Mouse (Mus musculus) left cerebral cortex, postnatal 4 days (tissue): ENCODE results near the gene Zc3h13. TPM values are rescaled to one million over a fixed set of nuclear protein-coding genes. Genes with fewer than 3 reads are reported as not detected.

Source experiments
- DNase-seq: peaks from one replicate; pipeline ENCODE4 v3.0.0-alpha.2; 2022
- intact Hi-C: fragments of 180-260 bp; cut with DNase I; formaldehyde crosslinking; loops from one replicate; pipeline ENCODE4 v1.15.1; 2025
- microRNA-seq: library from miRNA; unstranded; fragments of <30 nt; microRNA quantifications from one replicate; pipeline ENCODE4 v1.2.0, GENCODE M21; 2022
- total RNA-seq, 2 experiments: library from RNA; stranded (reverse); gene quantifications; 2 replicates each; pipeline ENCODE4 v1.2.3; 2021

The Zc3h13 gene
- total RNA-seq, 2 experiments from 2014 or later = 57.0 to 66.0 TPM

DNA sequence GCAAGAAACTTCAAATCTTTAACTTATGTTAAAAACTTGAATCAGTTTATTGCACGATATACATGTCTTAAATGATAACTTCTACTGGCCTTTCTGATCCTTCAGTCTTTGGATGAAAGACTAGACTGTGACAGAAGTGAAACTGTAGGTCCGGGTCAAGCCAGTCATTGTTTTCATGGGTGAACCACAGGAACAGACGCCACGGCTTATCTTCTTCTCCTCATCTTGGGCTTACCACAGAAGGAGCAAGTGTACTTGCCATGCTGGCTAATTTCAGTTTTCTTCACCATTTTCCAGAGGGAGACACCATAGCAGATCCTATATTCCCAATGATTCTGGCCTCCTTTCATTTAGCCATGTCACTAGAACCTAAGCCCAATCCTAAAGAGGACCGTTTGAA is 36.1 kb downstream of the Zc3h13 start:
- intact Hi-C loops = loop anchor here (10.0 kb wide), 1 partner anchor 405 kb away; no protein-coding TSS in a partner anchor
- DNase-seq = no peak

DNA sequence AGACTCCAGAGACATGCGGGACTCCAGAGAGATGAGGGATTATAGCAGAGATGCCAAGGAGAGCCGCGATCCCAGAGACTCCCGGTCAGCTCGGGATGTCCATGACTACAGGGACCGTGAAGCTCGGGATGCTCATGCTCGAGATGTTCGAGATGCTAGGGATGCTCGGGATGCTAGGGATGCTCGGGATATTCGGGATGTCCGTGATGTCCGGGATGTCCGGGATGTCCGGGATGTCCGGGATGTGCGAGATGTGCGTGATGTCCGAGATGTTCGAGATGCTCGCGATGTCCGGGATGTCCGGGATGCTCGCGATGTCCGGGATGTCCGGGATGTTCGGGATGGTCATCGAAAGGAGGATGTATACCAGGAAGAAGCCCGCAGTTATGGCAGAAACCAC is 39.2 kb downstream of the Zc3h13 start:
- no peak for DNase-seq
- intact Hi-C loops = loop anchor here (10.0 kb wide), 1 partner anchor 401 kb away; no protein-coding TSS in a partner anchor

DNA sequence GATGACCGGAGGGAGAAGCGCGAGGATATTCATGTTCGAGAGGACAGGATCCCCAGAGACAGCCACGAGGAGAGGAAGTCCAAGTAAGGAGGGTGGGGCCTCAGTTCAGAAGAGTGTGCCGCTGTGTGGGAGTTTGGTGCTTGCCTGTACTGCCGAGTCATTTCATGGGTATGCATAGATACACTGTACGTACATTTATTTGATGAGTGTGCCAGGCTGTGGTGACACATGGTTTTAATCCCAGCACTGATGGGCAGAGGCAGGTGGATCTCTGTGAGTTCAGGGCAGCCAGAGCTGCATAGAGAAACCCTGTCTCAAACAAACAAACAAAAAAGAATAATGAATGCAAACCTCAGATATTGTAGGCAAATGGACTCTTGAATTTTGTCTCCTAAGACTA is 43.9 kb downstream of the Zc3h13 start:
- no peak for DNase-seq
- intact Hi-C loops = loop anchor here (10.0 kb wide), 1 partner anchor 397 kb away; no protein-coding TSS in a partner anchor

DNA sequence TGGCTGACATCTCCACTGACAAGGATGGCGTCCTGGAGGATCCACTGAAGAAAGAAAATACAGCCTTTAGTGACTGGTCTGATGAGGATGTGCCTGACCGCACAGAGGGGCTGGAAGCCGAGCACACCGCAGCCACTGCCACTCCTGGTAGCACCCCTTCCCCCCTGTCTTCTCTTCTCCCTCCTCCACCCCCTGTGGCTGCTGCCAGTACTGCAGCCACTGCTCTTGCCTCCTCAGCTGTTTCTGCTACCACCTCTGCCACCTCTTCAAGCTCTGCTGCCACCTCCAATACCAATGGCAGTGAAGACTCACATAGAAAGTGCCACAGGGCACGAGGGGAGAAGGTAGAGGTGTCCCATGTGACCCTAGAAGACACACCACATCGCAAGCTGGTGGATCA is 46.4 kb downstream of the Zc3h13 start:
- DNase-seq = peak; percentile 29
- intact Hi-C loops = no loop called here

DNA sequence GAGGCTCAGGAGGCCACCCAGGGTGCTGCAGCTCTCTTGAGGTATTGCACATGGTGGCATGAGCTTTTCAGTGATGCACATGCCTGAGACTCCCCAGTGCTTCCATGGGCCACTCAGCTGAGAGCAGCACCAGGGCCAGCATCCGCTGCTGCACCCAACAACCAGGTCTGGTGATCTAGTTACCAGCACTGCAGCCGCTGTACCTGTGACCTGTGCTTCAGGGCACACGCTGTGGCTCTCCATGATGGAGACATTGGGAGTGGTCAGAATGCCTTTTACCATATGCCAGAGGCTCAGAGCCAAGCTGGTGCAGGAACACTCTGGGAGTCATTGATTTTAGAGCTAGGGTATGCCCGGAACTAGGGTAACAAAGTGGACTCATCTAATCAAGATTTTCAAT is 50.1 kb downstream of the Zc3h13 start:
- DNase-seq = no peak
- intact Hi-C loops = no loop called here

DNA sequence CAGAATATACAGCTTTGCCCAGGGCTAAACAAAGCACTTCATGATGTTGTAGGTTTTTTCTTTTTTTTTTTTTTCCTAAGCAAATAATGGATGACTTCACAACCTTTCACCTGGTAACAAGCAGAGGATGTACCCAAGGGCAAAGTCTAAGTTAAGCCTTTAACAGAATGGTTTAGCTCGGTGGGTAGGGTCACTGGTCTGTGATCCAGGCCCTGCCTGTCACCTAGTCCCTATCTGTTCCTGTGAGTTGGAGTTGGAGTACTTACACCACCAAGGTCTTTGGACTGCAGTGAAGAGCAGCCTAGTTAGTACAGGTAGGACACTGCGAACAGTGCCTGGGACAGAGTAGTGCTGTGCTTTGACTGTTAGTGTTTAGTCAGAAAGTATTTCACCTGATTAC is 53.7 kb downstream of the Zc3h13 start:
- intact Hi-C loops = no loop called here

DNA sequence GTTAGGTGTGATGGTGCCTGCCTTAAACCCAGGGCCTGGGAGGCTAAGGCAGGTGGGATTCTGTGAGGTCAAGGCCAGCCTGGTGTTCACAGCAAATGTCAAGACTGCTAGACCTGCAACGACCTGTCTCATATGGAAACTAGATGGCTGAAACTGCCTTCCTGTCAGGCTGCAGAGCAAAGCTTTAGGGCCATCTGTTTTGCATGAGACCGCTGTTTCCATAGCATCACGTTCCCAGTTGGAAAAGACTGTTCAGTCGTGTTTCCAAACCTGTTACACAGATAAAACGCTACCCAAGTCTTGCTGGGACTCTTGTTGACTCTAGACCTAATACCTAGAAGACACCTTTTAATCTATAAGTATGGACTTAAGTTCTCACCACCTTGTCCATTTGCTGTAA is 61.9 kb downstream of the Zc3h13 start:
- intact Hi-C loops = loop anchor here (10.0 kb wide), 1 partner anchor 299 kb away; the partner anchor contains the start of gene Erich6b
- no peak for DNase-seq

More for the DNA sequence above, 53.7 kb downstream of the Zc3h13 start:
- no peak for DNase-seq

DNA sequence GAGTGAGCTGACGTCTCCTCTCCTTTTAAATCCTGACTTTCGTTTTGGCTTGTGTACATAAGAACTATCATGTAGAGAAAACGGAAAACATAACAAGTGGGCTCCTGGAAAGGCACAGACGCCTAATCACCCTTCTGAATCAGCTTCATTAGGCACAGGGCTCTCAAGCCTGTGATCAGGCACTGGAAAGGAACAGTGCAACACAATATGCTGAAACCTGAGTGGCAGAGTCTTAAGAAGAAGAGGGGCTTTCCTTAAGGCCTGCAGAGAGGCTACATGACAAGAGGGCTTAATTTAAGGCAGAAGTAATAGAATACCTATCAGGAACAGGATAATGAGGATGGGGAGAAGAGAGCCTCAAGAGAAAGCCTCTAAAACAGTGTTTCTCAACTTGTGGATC is 67.5 kb downstream of the Zc3h13 start:
- DNase-seq = no peak
- intact Hi-C loops = no loop called here

DNA sequence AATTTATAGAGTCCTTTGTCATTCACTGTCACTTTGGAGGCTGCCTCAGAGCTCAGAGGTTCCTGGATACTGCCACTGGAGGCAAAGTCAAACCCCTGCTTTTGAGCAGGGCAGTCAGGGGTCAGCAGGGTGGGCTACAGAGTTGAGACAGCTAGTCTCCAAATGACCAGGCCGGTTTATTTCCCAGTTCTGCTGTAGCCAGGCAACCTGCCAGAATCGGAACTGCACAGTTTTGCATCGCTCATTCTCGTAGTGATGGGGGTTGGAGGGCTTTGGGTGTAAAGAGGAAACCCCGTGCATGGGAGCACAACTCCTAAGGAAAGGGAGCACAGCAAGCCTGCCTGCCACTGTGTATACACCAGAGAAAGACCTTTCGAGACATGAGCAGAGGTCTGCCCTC is 79.1 kb downstream of the Zc3h13 start:
- DNase-seq = peak; percentile 15
- intact Hi-C loops = no loop called here

DNA sequence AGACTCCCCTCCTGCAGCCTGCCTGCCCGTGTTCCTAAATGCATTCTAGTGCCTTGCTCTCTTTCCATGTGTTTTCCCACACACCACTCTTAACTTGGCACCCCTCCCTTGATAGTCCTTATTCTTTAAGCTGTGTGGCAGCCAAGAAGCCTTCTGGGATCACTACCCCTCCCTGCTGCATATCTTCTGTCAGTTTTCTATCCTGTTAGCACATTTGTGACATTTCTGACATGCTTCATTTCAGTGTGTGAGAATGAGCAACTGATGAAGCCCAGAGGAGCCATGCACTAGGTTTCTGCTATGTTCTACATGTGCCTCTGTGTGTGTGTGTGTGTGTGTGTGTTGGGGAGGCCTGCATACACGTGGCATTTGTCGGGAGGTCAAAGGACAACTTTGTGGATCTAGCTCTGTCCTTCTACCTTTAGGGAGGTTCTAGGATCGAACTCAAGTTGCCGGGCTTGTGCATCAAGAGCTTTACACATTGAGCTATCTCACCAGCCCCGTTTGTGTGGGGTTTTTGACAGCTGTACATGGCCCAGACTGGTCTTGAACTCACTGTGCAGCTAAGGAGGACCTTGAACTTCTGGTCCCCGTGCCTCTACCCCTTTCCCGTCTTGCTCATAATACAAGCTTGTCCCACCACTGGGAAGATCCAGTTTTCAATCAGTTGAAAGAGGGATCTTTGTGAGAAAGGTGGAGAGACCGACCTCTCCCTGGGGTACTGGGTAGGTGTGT is 81.3 kb downstream of the Zc3h13 start:
- intact Hi-C loops = no loop called here

DNA sequence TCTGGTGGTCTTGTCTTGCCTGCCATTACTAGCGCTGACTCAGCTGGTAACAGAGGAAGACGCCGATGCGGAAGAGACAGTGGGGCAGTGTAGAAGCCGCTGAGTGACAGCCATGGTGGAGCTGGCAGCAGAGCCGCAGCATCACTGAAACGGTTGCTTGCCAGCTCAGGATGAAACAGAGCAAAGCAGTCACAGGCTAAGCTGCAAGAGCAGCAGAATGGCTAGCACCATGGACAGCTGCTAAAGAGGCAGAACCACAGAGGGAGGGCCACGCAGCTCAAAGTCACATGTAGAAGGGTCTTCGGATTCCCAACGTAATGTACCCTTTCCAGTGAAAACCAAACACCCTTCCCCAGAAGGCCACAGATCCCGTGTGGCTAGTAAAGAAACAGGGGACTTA is 82.6 kb downstream of the Zc3h13 start:
- peak; percentile 43 for DNase-seq

More for the DNA sequence above, 81.3 kb downstream of the Zc3h13 start:
- no peak for DNase-seq

DNA sequence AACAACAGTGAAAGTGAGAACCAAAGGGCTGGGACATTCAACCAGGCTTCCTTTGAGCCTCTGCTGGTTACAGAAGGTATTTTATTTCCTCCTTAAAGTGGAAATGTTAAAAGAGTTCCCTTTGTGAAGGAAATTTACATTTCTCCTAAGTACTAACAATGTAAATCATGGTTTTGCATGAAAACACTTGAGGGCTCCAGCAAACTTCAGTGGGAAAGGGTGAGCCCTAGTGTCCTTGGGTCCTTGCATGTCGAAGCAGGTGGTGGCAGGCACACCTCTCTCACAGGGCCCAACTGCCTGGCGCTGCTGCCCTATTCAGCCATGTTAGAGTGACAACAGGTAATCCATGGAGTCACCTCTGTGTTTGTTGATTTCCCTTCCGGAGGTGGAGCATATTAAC is 83.3 kb downstream of the Zc3h13 start:
- intact Hi-C loops = no loop called here
- DNase-seq = no peak

More for the DNA sequence above, 82.6 kb downstream of the Zc3h13 start:
- intact Hi-C loops = no loop called here

DNA sequence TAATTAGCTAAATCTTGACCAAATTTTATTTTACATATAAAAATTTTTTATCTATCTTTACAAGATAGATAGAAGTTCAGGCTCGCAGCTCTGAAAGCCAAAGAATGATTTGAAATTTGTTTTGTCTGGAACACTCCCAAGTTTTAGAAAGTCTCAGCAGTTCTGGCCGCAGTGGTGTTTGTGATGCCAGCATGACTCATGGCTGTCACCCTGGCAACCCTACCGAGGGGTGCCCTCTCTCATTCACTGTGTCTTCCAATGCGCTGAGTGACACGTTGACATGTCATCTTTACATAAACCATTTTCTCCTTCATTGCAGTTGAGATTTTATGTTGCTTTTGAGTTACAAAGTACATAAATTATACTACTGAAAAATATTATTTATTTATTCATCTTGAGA is 85.7 kb downstream of the Zc3h13 start:
- intact Hi-C loops = no loop called here
- peak; percentile 45 for DNase-seq

DNA sequence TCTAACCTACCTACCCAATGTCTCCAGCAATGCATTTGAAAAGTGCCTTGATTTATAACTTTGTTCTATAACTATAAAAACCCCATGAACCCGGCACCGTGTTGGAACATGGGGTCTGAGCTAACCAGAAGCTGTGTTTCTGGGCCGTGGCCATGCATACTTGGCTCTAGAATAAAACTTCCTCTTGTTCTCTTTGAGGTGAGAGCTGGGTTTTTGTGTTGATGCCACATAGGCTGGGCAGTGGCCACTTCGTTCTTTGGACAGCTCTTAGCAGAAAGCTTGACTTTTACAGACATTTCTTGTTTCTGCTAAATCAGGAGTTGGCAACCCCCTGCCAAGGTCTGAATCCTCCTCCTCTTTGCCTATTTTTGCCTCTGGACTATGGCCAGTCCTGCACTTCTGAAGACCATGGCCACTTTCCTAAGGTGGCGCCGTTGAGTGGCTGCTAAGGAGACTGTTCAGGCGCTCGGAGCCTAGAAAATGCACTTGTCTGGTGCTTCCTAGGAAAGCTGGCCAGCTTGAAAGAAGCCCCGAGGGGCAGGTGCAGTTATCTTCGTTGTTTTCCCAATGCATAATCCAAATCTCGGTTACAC is 90.9 kb downstream of the Zc3h13 start:
- intact Hi-C loops = no loop called here
- DNase-seq = peak; percentile 66

DNA sequence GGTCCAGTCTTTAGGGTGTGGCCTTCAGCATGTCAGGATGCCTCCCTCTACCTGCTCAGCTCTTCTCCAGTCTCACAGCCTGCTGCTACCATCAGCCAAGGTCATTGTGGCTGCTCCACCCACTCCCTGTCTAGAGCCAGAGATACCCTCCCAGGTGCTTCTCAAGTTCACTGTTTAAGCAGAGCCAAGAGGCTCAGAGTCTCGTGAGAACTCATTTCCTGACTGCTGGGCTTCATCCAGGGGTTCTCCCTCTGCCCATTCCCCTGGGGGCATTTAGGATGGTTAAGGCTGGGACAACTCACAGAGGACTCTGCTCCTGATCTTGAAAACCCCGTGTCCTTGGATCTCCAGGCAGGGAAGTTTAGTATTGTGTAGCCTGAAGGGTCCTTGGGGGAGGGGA is 92.1 kb downstream of the Zc3h13 start:
- intact Hi-C loops = no loop called here
- no peak for DNase-seq

DNA sequence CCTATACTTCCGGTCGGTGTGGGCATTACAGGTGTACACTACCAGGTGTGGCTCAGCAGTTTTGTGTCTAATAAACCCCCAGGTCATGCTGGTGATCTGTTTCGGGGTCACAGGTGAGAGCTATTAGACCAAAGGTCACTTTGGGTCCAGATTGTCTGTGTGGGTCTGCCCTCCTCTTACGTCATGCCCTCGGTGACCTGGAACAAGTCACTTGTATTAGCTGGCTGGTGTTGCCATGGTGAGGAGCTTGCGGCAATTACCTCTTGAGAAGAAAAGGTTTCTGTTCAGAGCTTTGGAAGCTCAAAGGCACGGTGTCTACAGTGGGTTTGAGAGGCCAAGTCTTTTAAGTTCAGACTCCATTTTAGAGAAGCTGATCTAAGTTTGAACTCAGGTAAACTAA is 93.4 kb downstream of the Zc3h13 start:
- no peak for DNase-seq
- intact Hi-C loops = no loop called here

Small RNAs within 50 kb of the gene (microRNA-seq; reads per million reads assigned to microRNA genes)
- gene Gm44482 = not detected

Other genes with a start within 250 kb of the Zc3h13 start
- not detected for gene Lrrc63, start 153.5 kb upstream of the Zc3h13 start, total RNA-seq
- gene Lcp1, start 153.3 kb upstream of the Zc3h13 start, total RNA-seq = 10 to 100 TPM; 10.4 to 11.9 TPM
- gene Cpb2, start 42.1 kb upstream of the Zc3h13 start, total RNA-seq = not detected
- 10 to 100 TPM in 1 of 2 experiments, 1 to 10 TPM in 1; 9.5 to 10.1 TPM for gene Siah3, start 171.6 kb downstream of the Zc3h13 start, total RNA-seq